Mouse (Mus musculus) intestine, postnatal 0 days (tissue): ENCODE results near the gene Pdap1. TPM values are rescaled to one million over a fixed set of nuclear protein-coding genes. Genes with fewer than 3 reads are reported as not detected.

Experiments
- ATAC-seq: fragments of 200-750 bp; cut with Nextera tagmentation; 2 replicates; pipeline ENCODE4 v1.8.0; 2017; ENCODE audit warnings: mild to moderate bottlenecking, moderate TSS enrichment, moderate library complexity
- H3K27ac ChIP-seq: fragments of 300-500 bp; sonication (generic); 2 replicates; pipeline ENCODE4 v1.5.1; 2014; ENCODE audit warnings: mild to moderate bottlenecking, low read depth, low read length, moderate library complexity
- H3K27me3 ChIP-seq: fragments of 300-500 bp; sonication (generic); replicated peaks from 2 replicates; pipeline ENCODE4 v1.6.1; 2014; ENCODE audit warnings: low read length, mixed read lengths; ENCODE audit not compliant: control insufficient read depth, insufficient read depth
- H3K36me3 ChIP-seq: fragments of 300-500 bp; sonication (generic); 2 replicates; pipeline ENCODE4 v1.6.1; 2014; ENCODE audit warnings: mild to moderate bottlenecking, moderate library complexity; ENCODE audit not compliant: control insufficient read depth, insufficient read depth
- H3K4me1 ChIP-seq: fragments of 300-500 bp; sonication (generic); replicated peaks from 2 replicates; pipeline ENCODE4 v1.6.1; 2014; ENCODE audit warnings: antibody characterized with exemption, low read length, mixed read lengths; ENCODE audit not compliant: control insufficient read depth, insufficient read depth
- H3K4me2 ChIP-seq: fragments of 300-500 bp; sonication (generic); replicated peaks from 2 replicates; pipeline ENCODE4 v1.6.1; 2014; ENCODE audit warnings: low read depth, mild to moderate bottlenecking, moderate library complexity
- H3K4me3 ChIP-seq: fragments of 300-500 bp; sonication (generic); 2 replicates; pipeline ENCODE4 v1.5.1; 2014; ENCODE audit warnings: low read depth, low read length
- H3K9ac ChIP-seq: fragments of 300-500 bp; sonication (generic); 2 replicates; pipeline ENCODE4 v1.6.1; 2014; ENCODE audit warnings: mild to moderate bottlenecking, low read depth, low read length
- H3K9me3 ChIP-seq: fragments of 300-500 bp; sonication (generic); 2 replicates; pipeline ENCODE4 v1.6.1; 2016; ENCODE audit warnings: mixed run types; ENCODE audit not compliant: control insufficient read depth
- CTCF ChIP-seq: sonication (generic); IDR thresholded peaks from 2 replicates; pipeline ENCODE4 v1.5.1; 2016; ENCODE audit warnings: low read depth, mild to moderate bottlenecking, control low read depth, antibody characterized with exemption, moderate library complexity
- WGBS: fragments of 180-500 bp; shearing (Covaris S2); extraction: QIAGEN DNeasy Blood & Tissue Kit; methylation state at CpG from one replicate; pipeline ENCODE4 v1.1.7; 2014; 5-methylcytosine and 5-hydroxymethylcytosine counted together
- polyA plus RNA-seq: library from polyadenylated mRNA; unstranded; fragments of >200 nt; fragmentation: Nextera tagmentation; extraction: Ambion mirVana; gene quantifications from 2 replicates; pipeline ENCODE4 v1.2.1, GENCODE M21; 2015

The Pdap1 gene
- polyA plus RNA-seq, 1 experiment from 2014 or later = 49.4 TPM

DNA sequence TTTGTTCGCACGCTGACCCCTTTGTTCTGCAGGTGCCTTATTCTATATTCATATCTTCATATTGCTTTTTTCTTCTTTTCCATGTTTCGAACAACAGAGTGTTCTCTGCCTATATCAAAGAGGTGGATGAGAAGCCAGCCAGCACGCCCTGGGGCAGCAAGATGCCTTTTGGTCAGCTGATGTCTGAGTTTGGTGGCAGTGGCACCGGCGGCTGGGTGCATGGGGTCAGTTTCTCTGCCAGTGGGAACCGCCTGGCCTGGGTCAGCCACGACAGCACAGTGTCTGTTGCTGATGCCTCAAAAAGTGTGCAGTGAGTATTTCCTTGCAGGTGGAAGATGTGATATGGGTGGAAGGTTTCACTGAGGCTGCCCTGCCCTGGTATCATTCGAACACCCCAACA is 39.1 kb downstream of the Pdap1 start:
- Histone ChIP-seq H3K4me3 (no peak overlapping the region), H3K36me3 (peaks cover 84% of the 10 kb centered on the region), H3K4me2 (no peak overlapping the region), H3K9me3 (no peaks in the 10 kb centered on the region), H3K27me3 (no peaks in the 10 kb centered on the region), H3K9ac (no peak overlapping the region), H3K27ac (no peak overlapping the region), H3K4me1 (no peaks in the 10 kb centered on the region)
- ATAC-seq = no peak
- whole genome bisulfite sequencing = 96% methylated on average over 9 of the region's 9 CpGs
- TF ChIP-seq CTCF = no peak

DNA sequence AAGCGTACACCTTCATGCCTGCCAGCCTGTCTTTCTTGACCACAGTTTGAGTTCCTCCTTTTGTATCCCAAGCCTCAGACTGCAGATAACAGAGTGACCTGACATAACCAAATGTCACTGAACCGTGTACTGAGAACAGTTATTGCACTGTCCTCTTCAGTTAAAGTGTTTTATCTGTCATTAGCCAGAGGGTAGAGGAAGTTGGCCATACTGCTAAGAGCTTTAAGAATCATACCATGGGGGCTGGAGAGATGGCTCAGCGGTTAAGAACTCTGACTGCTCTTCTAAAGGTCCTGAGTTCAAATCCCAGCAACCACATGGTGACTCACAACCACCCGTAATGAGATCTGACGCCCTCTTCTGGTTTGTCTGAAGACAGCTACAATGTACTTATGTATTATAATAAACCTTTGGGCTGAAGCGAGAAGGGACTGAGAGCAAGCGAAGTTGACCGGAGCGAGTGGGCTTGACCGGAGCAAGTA is 41.7 kb downstream of the Pdap1 start:
- no peaks in the 10 kb centered on the region for H3K4me1 ChIP-seq
- no peak overlapping the region for H3K4me2 ChIP-seq
- H3K27me3 ChIP-seq = no peaks in the 10 kb centered on the region
- no peak overlapping the region for H3K27ac ChIP-seq
- H3K9me3 ChIP-seq = no peaks in the 10 kb centered on the region
- WGBS = 91% methylated on average over 10 of the region's 10 CpGs
- H3K36me3 ChIP-seq = peaks cover 83% of the 10 kb centered on the region
- no peak overlapping the region for H3K9ac ChIP-seq
- TF ChIP-seq CTCF = no peak
- no peak for ATAC-seq
- H3K4me3 ChIP-seq = no peak overlapping the region

DNA sequence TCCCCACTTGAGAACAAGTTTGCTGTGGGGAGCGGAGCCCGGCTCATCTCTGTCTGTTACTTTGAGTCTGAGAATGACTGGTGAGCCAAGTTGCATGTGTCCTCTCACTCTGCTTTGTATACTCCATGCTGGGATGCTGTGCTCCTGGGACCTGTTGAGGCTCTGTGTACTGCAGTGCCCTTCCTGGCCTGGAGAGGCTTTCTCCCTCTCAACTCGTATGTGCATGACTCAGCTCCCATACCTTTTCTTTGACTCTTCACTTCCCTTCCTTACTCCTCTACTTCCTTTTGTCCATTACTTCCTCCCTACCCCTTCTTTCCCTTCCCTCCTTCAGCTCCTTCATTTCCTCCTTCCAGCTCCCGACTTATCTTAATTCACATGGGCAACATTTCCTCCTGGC is 43.8 kb downstream of the Pdap1 start:
- Histone ChIP-seq H3K9ac (no peak overlapping the region), H3K4me2 (no peak overlapping the region), H3K9me3 (no peaks in the 10 kb centered on the region), H3K27me3 (no peaks in the 10 kb centered on the region), H3K27ac (no peak overlapping the region), H3K36me3 (peaks cover 88% of the 10 kb centered on the region), H3K4me1 (no peaks in the 10 kb centered on the region), H3K4me3 (no peak overlapping the region)
- TF ChIP-seq CTCF = no peak
- ATAC-seq = no peak
- WGBS = 84% methylated on average over 4 of the region's 4 CpGs

DNA sequence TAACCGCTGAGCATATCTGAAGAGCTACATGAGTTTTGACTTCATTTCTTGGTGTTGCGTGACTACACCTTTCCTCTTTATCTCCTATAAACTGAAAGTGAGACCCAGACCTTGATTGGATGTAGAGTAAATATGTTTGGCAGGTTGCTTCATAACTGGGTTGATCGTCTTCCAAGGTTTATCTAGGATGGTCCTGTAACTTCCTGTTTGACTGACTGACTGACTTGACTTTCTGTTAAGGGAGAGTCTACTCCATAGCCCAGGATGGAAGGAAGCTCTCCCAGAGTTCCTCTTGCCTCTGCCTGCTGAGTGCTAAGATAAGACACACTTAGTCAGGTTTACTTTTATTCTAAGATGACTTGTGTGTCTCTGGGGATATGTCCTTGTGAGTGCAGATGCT is 50.2 kb downstream of the Pdap1 start:
- no peak overlapping the region for H3K4me2 ChIP-seq
- no peaks in the 10 kb centered on the region for H3K9me3 ChIP-seq
- H3K27me3 ChIP-seq = no peaks in the 10 kb centered on the region
- H3K4me1 ChIP-seq = no peaks in the 10 kb centered on the region
- no peak overlapping the region for H3K9ac ChIP-seq
- WGBS = 55% methylated on average over 3 of the region's 3 CpGs
- H3K36me3 ChIP-seq = peaks cover 37% of the 10 kb centered on the region
- H3K27ac ChIP-seq = no peak overlapping the region
- H3K4me3 ChIP-seq = no peak overlapping the region
- no peak for ATAC-seq
- TF ChIP-seq CTCF = no peak

DNA sequence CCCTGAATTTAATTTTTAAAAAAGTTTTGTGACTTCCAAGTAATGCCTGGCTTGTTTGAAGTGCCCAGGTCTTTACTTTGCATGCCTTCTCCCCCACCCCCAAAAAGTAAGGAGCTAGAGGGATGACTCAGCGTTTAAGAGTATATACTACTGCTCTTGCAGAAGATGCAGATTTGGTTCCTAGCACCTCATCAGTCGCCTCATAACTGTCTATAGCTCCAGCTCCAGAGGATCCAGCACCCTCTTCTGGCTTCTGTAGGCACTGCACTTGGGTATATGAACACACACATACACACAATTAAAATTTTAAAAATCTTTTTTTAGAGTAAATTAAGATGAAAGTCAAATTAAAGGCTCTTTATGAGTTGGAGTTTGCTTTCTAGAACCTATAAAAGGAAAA is 51.9 kb downstream of the Pdap1 start:
- 98% methylated on average over 2 of the region's 2 CpGs for WGBS
- Histone ChIP-seq H3K4me3 (no peak overlapping the region), H3K4me1 (no peaks in the 10 kb centered on the region), H3K27me3 (no peaks in the 10 kb centered on the region), H3K4me2 (no peak overlapping the region), H3K9ac (no peak overlapping the region), H3K27ac (no peak overlapping the region), H3K9me3 (no peaks in the 10 kb centered on the region), H3K36me3 (peaks cover 21% of the 10 kb centered on the region)
- ATAC-seq = no peak
- no peak; the same call in 1 of the 2 replicates for TF ChIP-seq CTCF

DNA sequence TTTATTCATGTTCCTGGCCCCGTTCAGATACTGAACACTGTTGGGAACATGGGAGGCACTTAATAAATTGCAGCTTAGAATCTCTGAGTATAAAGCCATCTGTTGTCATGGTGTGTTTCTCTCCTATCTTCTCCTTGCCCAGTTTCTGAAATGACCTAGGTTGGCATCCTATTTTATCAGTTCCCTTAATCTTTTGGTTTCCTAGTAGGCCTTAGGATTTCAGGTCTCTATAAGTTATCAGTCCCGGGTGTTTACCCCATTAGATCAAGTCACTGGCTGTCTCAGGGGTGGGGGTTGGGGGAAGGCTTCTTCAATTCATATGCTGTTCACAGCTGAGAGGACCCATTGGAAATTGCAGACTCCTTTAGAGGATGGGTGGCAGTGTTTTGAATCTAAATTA is 55.2 kb downstream of the Pdap1 start:
- Histone ChIP-seq H3K27me3 (no peaks in the 10 kb centered on the region), H3K4me3 (peak overlapping the region; percentile 84), H3K4me2 (peak overlapping the region; percentile 84), H3K4me1 (no peaks in the 10 kb centered on the region), H3K9ac (peak overlapping the region; percentile 85; the same call in 1 of the 2 replicates), H3K27ac (no peak overlapping the region), H3K9me3 (no peaks in the 10 kb centered on the region), H3K36me3 (peaks cover 5% of the 10 kb centered on the region; the same call in 1 of the 2 replicates)
- no peak for ATAC-seq
- TF ChIP-seq CTCF = no peak
- WGBS = 28% methylated on average over 2 of the region's 2 CpGs
